Mouse (Mus musculus) granulocyte monocyte progenitor cell, adult 5-6 weeks (primary cell): Measurements from ENCODE around the gene Armh3. TPM values are rescaled to one million over a fixed set of nuclear protein-coding genes. Genes with fewer than 3 reads are reported as not detected.

Source experiments
- ATAC-seq: replicated peaks from 2 replicates; pipeline ENCODE4 v1.8.0; 2016; ENCODE audit warnings: mild to moderate bottlenecking, moderate TSS enrichment, inconsistent platforms; ENCODE audit not compliant: poor library complexity, severe bottlenecking
- total RNA-seq, 2 experiments: library from RNA; stranded (forward) in 1 of 2; stranded (reverse) in 1 of 2; fragments of 200-712, 200-1000 nt in 1 of 2; fragments of >200 nt in 1 of 2; fragmentation: Nextera tagmentation in 1 of 2; gene quantifications; 2 replicates each; pipeline ENCODE4 v1.2.3; 2014 to 2017

Gene Armh3
- total RNA-seq, 2 experiments from 2014 or later = 13.3 to 15.1 TPM

GRCm38 (mm10) chr19:45916026-45916425 is 82.3 kb downstream of the Armh3 start:
- no peak for ATAC-seq

GRCm38 (mm10) chr19:45913036-45913435 is 85.3 kb downstream of the Armh3 start:
- no peak for ATAC-seq

GRCm38 (mm10) chr19:45912376-45912775 is 85.9 kb downstream of the Armh3 start:
- no peak for ATAC-seq

GRCm38 (mm10) chr19:45911236-45912025 is 86.9 kb downstream of the Armh3 start:
- no peak for ATAC-seq

- no peak for ATAC-seq
These were observed 90.0 kb downstream of the Armh3 start for GRCm38 (mm10) chr19:45908246-45908645.

- no peak for ATAC-seq
These were observed 90.9 kb downstream of the Armh3 start for GRCm38 (mm10) chr19:45907416-45907815.

GRCm38 (mm10) chr19:45903861-45904260 is 94.4 kb downstream of the Armh3 start:
- no peak for ATAC-seq

GRCm38 (mm10) chr19:45902390-45903035 is 95.8 kb downstream of the Armh3 start:
- ATAC-seq = no peak

- no peak for ATAC-seq
These were observed 97.5 kb downstream of the Armh3 start for GRCm38 (mm10) chr19:45900836-45901235.

GRCm38 (mm10) chr19:45895726-45896125 is 102.6 kb downstream of the Armh3 start:
- ATAC-seq = no peak

GRCm38 (mm10) chr19:45882056-45882455 is 116.2 kb downstream of the Armh3 start:
- ATAC-seq = no peak

- ATAC-seq = no peak
These were observed 125.0 kb downstream of the Armh3 start for GRCm38 (mm10) chr19:45873320-45873719.

GRCm38 (mm10) chr19:45855284-45855920 is 142.9 kb downstream of the Armh3 start:
- peak; percentile 17; the same call in 1 of the 2 replicates for ATAC-seq

GRCm38 (mm10) chr19:45854521-45854920 is 143.8 kb downstream of the Armh3 start:
- ATAC-seq = no peak

- no peak for ATAC-seq
These were observed 150.6 kb downstream of the Armh3 start for GRCm38 (mm10) chr19:45847733-45848093.

GRCm38 (mm10) chr19:45847016-45847732 is 151.1 kb downstream of the Armh3 start:
- no peak for ATAC-seq

GRCm38 (mm10) chr19:45844209-45844608 is 154.1 kb downstream of the Armh3 start:
- no peak for ATAC-seq

- ATAC-seq = peak; percentile 98
These were observed 154.9 kb downstream of the Armh3 start for GRCm38 (mm10) chr19:45843424-45843823.

GRCm38 (mm10) chr19:45837050-45837994 is 161.0 kb downstream of the Armh3 start:
- ATAC-seq = no peak

GRCm38 (mm10) chr19:45835490-45835889 is 162.8 kb downstream of the Armh3 start:
- ATAC-seq = no peak
